Mouse (Mus musculus): ENCODE results near the gene Ripply2.

- TF ChIP-seq CTCF (IDR thresholded peaks at IDR 0.05; ENCODE audit: borderline replicate concordance, extremely low read depth, insufficient read depth, insufficient read length), result no peak
- no peak for TF ChIP-seq POLR2A (IDR thresholded peaks at IDR 0.05; ENCODE audit: borderline replicate concordance, extremely low read depth, insufficient read depth, insufficient read length, poor library complexity, severe bottlenecking)
These were observed 15.3 kb upstream of the Ripply2 start for GRCm38 (mm10) chr9:86999956-87000582.
